Mouse (Mus musculus) brain, embryonic 14.5 days (tissue): ENCODE data around the gene Ttyh2. TPM values are rescaled to one million over a fixed set of nuclear protein-coding genes. Genes with fewer than 3 reads are reported as not detected.
A peak's percentile ranks its signal among the peaks of the same experiment; 100 is the strongest.
"Not testable (repeated sequence)": the region's sequence is repeated elsewhere in the genome, so short reads cannot be mapped to it uniquely, and the experiment has no call there.

ENCODE experiments used
- DNase-seq: peaks from one replicate; pipeline ENCODE4 v3.0.0-alpha.2; 2011; ENCODE audit warnings: low read depth
- CTCF ChIP-seq: fragments of 200-500 bp; IDR thresholded peaks from 2 replicates; pipeline ENCODE4 v1.5.1; 2012; ENCODE audit warnings: inconsistent platforms, mild to moderate bottlenecking, moderate library complexity, borderline replicate concordance; ENCODE audit not compliant: insufficient read depth, insufficient read length; ENCODE audit errors: extremely low read depth
- POLR2A ChIP-seq: fragments of 200-500 bp; IDR thresholded peaks from 2 replicates; pipeline ENCODE4 v1.6.1; 2012; ENCODE audit warnings: mild to moderate bottlenecking, inconsistent platforms, borderline replicate concordance; ENCODE audit not compliant: poor library complexity, insufficient read depth, insufficient read length, severe bottlenecking; ENCODE audit errors: extremely low read depth
- polyA plus RNA-seq: library from polyadenylated mRNA; depleted of rRNA; stranded (reverse); fragments of >200 nt; gene quantifications from 2 replicates; pipeline ENCODE4 v1.2.3, GENCODE M21; 2012

The Ttyh2 gene
- polyA plus RNA-seq, 1 experiment, result 25.4 TPM

DNA sequence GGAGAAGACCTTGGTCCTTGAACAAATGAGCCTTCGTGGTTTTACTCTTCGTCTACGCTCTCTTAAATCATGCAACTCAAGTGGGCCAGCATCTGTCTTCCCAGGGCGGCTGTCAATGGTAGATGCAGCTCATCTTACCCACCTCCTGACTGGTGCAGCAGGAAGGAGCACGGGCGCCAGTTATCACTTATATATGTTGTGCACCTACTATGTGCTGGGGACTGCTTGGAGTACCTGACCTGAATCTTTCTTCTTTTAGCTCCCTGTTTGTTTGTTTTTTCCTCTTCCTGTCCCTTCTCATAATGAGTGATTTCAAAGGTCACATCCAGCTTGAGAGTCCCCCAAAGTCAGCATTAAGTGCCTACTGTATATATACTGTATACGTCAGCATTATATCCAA lies 11.1 kb upstream of the Ttyh2 start:
- TF ChIP-seq CTCF, result no peak
- no peak for TF ChIP-seq POLR2A
- no peak for DNase-seq

DNA sequence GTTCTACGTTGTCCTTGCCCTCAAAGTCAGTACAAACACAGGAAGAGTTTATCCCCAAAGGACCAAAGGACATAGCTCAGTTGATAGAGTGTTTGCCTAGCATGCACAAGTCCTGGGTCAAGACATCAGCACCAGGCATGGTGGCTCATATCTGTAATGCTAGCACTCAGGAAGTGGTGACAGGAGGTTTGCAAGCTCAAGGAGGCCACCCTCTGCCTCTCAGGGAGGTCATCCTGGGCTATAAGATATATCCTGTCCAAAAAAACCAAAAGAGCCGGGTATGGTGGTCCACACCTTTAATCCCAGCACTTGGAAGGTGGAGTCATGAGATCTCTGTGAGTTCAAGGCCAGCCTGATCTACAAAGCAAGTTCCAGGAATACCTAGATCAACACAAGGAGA lies 9.8 kb upstream of the Ttyh2 start:
- DNase-seq, result no peak
- TF ChIP-seq CTCF (no peak), POLR2A (no peak)

DNA sequence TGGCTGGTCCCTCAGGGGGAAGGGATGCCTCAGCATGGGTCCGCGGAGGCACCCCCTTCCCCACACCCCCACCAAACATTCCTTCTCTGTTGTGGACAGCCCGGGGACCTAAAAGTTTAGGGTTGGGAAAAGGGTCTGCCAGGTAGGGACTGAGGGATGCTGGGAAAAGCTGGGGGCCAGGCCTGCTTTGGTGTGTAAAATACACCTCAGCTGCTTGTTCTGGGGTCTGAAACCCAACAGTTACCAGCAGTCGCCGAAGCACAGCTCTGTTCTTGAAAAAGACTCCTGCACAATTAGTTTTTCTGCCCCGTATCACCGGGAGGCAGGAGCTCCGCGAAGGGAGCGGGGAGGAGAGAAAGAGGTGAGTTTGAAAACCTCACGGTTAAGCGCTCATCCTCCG lies 8.4 kb upstream of the Ttyh2 start:
- TF ChIP-seq CTCF, result no peak
- no peak for TF ChIP-seq POLR2A

DNA sequence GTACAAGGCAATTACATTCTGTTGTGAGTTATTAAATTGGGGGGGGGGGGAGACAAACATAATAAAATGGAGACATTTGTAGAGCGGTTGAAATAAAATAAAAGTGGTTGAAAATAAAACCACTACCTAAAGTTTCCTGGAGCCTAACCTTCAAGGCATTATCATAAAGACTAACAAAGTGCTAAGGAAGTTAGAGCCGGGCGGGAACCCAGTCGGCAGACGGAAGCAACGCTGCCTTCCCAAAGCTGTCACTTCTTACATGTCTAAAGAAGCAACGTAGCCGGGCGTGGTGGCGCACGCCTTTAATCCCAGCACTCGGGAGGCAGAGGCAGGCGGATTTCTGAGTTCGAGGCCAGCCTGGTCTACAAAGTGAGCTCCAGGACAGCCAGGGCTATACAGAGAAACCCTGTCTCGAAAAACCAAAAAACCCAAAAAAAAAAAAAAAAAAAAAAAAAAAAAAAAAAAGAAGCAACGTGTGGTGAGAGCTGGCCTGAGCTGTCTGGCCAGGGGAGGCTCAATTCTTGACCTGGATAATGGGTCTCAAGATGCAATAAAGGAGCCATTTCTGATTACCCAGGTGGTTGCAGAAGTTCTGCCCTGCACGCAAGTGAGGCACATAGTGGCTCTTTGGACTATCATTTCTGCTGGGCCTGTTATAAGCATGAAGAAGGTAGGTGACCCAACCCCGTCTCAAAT lies 7.8 kb upstream of the Ttyh2 start:
- TF ChIP-seq CTCF, result no peak
- no peak for TF ChIP-seq POLR2A
- DNase-seq, result no peak

More for the DNA sequence above, 8.4 kb upstream of the Ttyh2 start:
- DNase-seq, result no peak

DNA sequence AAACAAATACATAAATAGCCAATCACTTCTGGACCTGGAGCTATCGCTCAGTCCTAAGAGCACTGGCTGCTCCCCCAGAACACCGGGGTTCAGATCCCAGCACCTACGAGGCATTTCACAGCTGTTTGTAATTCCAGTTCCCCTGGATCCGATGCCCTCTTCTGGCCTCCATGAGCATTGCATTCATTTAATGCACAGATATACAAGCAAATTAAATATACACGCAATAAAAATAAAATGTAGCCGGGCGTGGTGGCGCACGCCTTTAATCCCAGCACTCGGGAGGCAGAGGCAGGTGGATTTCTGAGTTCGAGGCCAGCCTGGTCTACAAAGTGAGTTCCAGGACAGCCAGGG lies 7.3 kb upstream of the Ttyh2 start:
- DNase-seq, result peak; percentile 49
- peak; percentile 52; the same call in 1 of the 2 replicates for TF ChIP-seq CTCF

DNA sequence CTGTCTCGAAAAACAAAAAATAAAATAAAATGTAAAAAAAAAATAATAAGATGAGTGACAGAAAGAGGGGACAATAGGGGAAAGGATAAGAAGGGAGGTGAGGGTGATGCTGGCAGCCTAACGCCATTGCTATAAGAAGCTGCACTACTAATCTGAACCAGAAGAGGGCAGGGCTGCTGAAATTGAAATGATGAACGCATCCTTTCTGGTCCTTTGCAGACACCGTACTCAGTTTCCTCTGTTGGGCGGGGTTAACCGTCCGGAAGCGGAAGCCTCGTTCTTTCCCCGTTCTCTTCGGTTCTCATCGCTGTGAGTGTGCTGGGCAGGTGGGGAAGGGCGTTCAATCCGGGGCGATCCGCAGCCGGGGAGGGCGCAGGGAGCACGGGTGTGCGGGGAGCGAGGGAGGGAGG lies 6.9 kb upstream of the Ttyh2 start, which contains the start of gene Rpl38:
Rpl38 (plus strand) TSS at position 224 of the 410 bp plus-strand sequence.
- TF ChIP-seq POLR2A (peak; percentile 70; the same call in 1 of the 2 replicates), CTCF (peak; percentile 74)
- peak; percentile 98 for DNase-seq

DNA sequence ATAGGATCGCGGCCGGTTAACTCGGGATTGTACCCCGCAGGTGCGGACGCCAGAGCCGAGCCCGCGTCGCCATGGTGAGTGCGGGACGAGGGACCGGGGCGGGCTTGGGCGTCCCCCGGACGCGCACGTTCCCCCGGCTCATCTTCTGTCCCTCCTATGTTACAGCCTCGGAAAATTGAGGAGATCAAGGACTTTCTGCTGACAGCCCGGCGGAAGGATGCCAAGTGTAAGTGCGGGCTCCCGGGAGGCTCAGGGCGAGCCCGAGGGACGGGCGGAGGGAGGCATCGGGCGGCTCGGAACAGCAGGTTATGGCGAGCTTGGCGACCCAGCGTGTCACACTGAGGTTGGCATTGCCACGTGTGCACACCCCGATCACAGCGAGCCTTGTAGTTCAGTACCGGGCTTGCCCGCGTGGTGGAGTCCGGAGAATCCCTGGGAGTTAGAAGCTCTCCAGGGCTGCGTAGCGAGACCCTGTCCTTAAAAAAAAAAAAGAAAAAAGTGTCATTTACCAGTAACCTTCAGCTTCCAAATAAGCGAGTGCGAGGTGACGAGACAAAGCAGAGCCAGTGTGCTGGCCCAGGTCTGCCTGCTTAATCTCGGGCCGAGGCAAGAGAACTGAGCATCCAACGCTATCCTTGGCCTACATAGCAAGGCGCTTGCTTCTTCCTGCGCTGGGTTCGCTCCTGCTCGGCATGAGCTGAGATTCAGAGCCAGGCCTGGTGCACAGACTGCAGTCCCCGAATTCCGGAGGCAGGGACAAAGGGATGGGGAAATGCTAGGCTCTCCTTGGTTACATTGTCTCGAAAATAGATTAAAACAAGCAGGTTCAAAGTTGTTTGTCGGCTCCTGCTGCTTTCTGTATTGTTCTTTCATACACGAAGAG lies 6.2 kb upstream of the Ttyh2 start:
- peak; percentile 87 for DNase-seq
- no peak for TF ChIP-seq POLR2A
- TF ChIP-seq CTCF, result peak; percentile 60

DNA sequence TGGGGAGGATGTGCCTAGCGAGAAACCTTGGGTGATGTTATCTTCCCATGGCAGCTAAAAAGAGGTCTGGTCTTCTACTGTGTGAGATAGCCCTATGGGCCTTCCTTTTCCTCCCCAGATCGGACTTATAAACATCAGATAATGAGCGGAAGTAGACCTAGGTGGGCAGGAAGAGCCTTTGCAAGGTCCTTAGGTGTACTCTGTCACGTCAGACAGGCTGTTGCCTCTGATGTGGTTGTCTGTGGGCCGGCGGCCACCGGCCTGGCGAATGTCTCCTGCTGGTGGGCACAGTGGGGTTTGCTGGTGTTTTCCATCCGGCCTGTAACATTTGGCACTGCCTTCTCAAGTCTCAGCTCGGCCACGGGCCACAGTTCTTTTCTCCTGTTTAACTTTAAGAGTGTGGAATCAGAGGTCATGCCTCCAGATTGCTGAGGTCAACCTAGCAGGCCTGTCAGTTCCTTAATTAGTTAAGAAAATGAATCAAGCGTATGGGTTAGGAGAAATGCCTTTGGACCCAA lies 5.5 kb upstream of the Ttyh2 start:
- DNase-seq, result no peak
- TF ChIP-seq POLR2A (no peak), CTCF (no peak)

DNA sequence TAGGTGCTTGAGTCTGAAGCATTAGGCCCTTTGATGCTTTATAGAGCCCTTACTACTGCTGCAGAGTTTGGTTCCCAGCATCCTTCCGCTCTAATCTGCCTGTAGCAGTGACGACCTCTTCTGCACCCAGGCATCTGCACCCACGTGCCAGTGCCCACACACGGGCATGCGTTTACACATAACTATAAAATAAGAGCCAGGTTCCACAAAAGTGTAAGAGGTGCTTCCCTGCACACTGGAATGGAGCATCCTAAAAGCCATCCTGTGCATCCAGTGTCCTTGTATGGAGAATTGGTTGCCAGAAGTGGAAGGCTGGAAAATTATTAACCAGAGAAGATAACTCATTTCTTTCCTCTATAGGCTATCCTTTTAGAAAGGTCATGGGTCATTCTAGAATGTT lies 4.1 kb upstream of the Ttyh2 start:
- DNase-seq, result no peak
- no peak for TF ChIP-seq POLR2A
- no peak for TF ChIP-seq CTCF

DNA sequence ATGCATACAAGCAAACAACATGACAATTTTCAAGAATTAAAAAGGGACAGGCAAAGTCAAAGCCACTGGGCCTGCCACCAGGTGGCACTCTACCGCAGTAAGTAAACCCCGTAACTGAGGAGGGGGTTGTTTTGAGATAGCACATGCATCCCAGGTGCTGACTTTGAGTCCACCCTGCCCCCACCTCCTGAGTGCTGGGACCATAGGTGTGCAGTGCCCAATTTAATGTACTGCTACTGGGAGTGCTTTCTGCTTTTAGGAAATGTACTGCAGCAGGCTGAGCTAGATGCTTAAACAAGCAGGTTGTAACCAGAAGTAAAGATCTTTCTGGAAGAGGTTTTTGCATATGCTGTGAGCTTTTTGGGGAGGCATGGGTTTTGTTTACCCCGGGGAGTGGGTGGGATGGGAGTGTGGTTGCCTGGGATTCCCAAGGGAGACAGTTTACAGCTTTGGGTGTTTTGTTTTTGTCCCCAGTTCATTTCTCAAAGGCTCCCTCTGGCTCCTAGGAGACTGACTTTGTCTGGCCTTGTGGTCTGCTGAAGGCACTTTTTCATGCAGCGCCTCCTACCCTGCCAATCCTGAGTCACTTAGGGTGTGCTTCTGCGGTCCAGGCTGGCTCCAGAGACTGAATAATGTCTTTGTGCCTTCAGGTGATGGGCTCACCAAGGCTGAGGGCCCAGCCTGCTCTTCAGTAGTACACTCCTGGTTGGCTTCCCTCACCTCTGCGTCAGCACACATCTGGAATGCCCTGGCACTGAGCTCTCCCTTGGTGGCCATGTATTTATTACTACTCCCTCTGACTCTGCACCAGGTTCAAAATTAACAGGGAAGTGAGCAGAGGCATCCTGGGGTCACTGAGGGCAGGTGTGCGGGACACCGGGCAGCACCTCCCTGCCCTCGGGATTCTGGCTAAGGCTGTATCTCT lies 2.2 kb upstream of the Ttyh2 start:
- peak; percentile 79 for DNase-seq

DNA sequence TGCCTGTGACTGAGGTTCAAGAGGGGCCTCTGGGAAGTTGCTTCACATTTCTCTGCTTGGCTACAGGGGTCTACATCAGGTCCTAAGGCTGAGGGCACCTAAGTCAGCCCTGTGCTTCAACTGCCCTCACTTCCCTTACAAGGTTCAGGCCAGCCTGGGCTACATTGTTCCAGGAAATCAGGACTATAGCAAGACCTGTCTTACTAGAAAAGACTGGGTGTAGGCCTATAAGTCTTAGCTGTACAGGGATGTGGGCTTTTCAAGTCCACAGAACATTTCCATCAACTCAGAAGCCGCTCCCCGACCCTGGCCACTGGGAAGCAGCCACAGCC lies 1.5 kb upstream of the Ttyh2 start:
- no peak for DNase-seq

More for the DNA sequence above, 2.2 kb upstream of the Ttyh2 start:
- TF ChIP-seq POLR2A (no peak), CTCF (peak; percentile 81)

DNA sequence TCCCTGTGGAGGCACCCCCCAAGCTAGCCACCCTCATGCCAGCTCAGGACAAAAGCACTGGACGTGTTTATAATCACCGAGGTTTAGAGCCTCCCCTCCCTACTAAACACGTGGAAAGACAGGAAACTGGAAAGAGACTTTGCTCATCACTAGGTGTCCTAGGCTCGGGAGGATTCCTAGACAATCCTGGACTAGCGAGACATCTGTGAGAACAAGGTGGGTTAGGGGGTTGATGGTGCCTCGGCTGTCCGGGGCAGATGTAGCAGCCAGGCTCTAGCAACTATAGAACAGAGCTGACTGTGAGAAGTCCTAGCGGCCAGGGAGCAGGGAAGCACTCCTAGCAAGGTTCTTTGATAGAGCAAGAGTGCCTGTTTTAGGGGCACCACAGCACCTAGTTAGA lies 1.1 kb upstream of the Ttyh2 start:
- TF ChIP-seq POLR2A, result no peak
- TF ChIP-seq CTCF, result no peak

More for the DNA sequence above, 1.5 kb upstream of the Ttyh2 start:
- TF ChIP-seq CTCF (no peak), POLR2A (no peak)

DNA sequence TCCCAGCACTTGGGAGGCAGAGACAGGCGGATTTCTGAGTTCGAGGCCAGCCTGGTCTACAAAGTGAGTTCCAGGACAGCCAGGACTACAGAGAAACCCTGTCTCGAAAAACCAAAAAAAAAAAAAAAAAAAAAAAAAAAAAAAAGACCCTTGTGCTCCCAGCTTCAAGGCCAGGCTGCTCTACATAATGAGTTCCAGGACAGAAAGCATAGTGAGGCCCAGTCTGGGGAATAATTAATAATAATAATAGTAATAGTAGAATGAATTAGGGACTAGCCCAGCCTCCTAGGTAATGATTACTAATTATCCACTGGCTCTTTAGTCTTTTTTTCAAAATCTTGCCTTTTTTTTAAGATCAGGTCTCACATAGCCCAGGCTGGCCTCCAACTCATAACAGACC lies 435 bp upstream of the Ttyh2 start:
- DNase-seq, result not testable (repeated sequence)

More for the DNA sequence above, 1.1 kb upstream of the Ttyh2 start:
- no peak for DNase-seq
